Mouse (Mus musculus) forebrain, embryonic 15.5 days (tissue): ENCODE measurements around the gene Pphln1. TPM values are rescaled to one million over a fixed set of nuclear protein-coding genes. Genes with fewer than 3 reads are reported as not detected.

Experiments used
- ATAC-seq: fragments of 200-750 bp; cut with Nextera tagmentation; replicated peaks from 2 replicates; pipeline ENCODE4 v1.8.0; 2017; ENCODE audit warnings: mild to moderate bottlenecking, moderate TSS enrichment, moderate library complexity
- H3K27ac ChIP-seq: fragments of 300-500 bp; sonication (generic); replicated peaks from 2 replicates; pipeline ENCODE4 v1.5.1; 2015; ENCODE audit warnings: mild to moderate bottlenecking, inconsistent platforms
- H3K27me3 ChIP-seq: fragments of 300-500 bp; sonication (generic); 2 replicates; pipeline ENCODE4 v1.6.1; 2015; ENCODE audit warnings: inconsistent platforms
- H3K36me3 ChIP-seq: fragments of 300-500 bp; sonication (generic); 2 replicates; pipeline ENCODE4 v1.6.1; 2015; ENCODE audit warnings: mild to moderate bottlenecking, inconsistent platforms
- H3K4me1 ChIP-seq: fragments of 300-500 bp; sonication (generic); 2 replicates; pipeline ENCODE4 v1.6.1; 2015; ENCODE audit warnings: inconsistent platforms
- H3K4me2 ChIP-seq: fragments of 300-500 bp; sonication (generic); replicated peaks from 2 replicates; pipeline ENCODE4 v1.6.1; 2015; ENCODE audit warnings: mild to moderate bottlenecking, inconsistent platforms
- H3K4me3 ChIP-seq: fragments of 300-500 bp; sonication (generic); 2 replicates; pipeline ENCODE4 v1.5.1; 2015; ENCODE audit warnings: mild to moderate bottlenecking, inconsistent platforms
- H3K9ac ChIP-seq: fragments of 300-500 bp; sonication (generic); replicated peaks from 2 replicates; pipeline ENCODE4 v1.6.1; 2015; ENCODE audit warnings: mild to moderate bottlenecking, inconsistent platforms
- H3K9me3 ChIP-seq: fragments of 300-500 bp; sonication (generic); 2 replicates; pipeline ENCODE4 v1.6.1; 2016; ENCODE audit warnings: inconsistent platforms
- WGBS: fragments of 180-500 bp; shearing (Covaris S2); methylation state at CpG from one replicate; pipeline ENCODE4 v1.1.7; 2015; ENCODE audit warnings: mixed read lengths; 5-methylcytosine and 5-hydroxymethylcytosine counted together
- polyA plus RNA-seq: library from polyadenylated mRNA; unstranded; fragments of >200 nt; fragmentation: Nextera tagmentation; extraction: Ambion mirVana; gene quantifications from 2 replicates; pipeline ENCODE4 v1.2.1, GENCODE M21; 2015

Pphln1 gene
- polyA plus RNA-seq, 1 experiment from 2014 or later = 49.5 TPM

DNA sequence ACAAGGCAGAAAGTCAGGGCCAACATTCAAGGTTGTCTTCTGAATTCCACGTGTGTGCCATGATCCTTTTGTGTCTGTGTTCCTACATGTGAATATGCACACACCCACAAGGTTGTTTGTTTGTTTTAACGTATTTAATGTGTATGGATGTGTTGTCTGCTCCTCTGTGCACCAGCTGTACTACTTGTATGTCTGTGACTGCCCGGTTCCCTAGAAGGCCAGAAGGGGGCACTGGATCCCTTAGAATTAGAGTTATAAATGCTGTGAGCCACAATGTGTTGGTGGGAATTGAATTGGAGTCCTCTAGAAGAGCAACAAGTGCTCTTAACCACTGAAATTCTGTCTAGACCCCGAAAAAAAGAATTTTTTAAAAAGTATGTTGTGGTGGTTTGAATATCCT lies 44.1 kb downstream of the Pphln1 start:
- peaks cover 29% of the 10 kb centered on the region for H3K36me3 ChIP-seq
- ATAC-seq = no peak
- WGBS = 92% methylated on average over 4 of the region's 4 CpGs
- H3K4me2 ChIP-seq = no peak overlapping the region
- no peak overlapping the region for H3K9ac ChIP-seq
- H3K27ac ChIP-seq = no peak overlapping the region
- H3K4me1 ChIP-seq = no peaks in the 10 kb centered on the region
- no peaks in the 10 kb centered on the region for H3K9me3 ChIP-seq
- no peaks in the 10 kb centered on the region for H3K27me3 ChIP-seq
- no peak overlapping the region for H3K4me3 ChIP-seq

DNA sequence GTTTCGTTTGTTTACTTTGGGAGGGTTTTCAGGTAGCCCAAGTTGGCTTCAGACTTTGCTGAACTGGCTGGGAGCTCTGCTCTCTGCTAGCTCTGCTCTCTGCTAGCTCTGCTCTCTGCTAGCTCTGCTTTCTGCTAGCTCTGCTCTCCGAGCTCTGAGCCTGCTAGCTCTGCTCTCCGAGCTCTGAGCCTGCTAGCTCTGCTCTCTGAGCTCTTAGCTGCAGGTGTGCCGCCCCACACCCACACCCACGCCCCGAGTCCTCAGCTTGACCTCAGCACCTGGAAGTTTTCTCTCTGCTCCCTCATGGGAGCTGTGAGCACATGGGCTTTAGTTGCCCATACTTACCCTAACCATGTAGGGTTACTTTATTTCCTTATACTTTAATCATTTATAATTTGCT lies 45.5 kb downstream of the Pphln1 start:
- no peak overlapping the region for H3K27ac ChIP-seq
- H3K4me1 ChIP-seq = no peaks in the 10 kb centered on the region
- no peak overlapping the region for H3K9ac ChIP-seq
- 91% methylated on average over 6 of the region's 6 CpGs for WGBS
- H3K4me2 ChIP-seq = no peak overlapping the region
- H3K4me3 ChIP-seq = no peak overlapping the region
- no peaks in the 10 kb centered on the region for H3K9me3 ChIP-seq
- no peaks in the 10 kb centered on the region for H3K27me3 ChIP-seq
- peaks cover 29% of the 10 kb centered on the region for H3K36me3 ChIP-seq
- no peak for ATAC-seq

DNA sequence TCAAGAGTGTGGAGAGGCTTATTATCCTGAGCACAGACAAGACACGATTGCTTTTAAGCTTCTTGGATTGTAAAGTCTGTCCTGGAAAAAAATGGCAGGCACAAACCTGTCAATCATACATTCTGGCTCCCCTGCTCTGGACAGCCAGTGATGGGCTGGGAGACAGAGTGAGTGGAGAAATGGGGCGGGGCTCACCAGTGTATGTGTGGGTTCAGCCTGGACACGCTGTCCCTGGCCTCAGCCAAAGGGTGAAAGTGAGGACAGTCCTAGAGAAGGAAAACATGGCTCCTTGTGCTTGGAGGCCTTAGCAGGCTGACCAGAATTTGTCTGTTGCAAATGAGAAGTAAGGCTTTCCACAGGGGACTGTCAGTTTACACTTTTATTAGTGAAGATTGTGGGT lies 50.7 kb downstream of the Pphln1 start:
- no peak for ATAC-seq
- H3K27me3 ChIP-seq = no peaks in the 10 kb centered on the region
- no peaks in the 10 kb centered on the region for H3K9me3 ChIP-seq
- no peak overlapping the region for H3K9ac ChIP-seq
- no peak overlapping the region for H3K4me3 ChIP-seq
- H3K36me3 ChIP-seq = 0 out of 2 replicates have a peak, but pooled peaks cover 3% of the 10 kb centered on the region
- H3K4me2 ChIP-seq = no peak overlapping the region
- 82% methylated on average over 3 of the region's 3 CpGs for WGBS
- H3K4me1 ChIP-seq = no peaks in the 10 kb centered on the region
- no peak overlapping the region for H3K27ac ChIP-seq

DNA sequence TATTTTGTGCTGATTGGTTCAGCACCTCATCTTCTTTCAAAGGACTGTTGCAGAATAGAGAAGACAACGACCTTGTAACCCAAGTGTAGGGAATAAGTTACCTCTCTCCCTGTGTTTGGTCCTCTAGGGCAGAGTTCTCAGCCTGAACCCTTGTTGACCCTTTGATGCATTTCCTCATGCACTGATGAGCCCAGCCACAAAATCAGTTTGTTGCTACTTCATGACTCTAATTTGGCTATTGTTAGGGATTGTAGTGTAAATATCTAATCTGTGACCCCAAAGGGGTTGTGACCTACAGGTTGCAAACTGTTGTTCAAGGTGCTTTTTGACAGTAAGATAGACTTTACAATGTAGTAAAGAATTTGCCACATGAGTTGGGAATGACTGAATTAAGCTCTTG lies 55.1 kb downstream of the Pphln1 start:
- Histone ChIP-seq H3K4me3 (no peak overlapping the region), H3K36me3 (no peaks in the 10 kb centered on the region), H3K27me3 (no peaks in the 10 kb centered on the region), H3K4me2 (no peak overlapping the region), H3K4me1 (no peaks in the 10 kb centered on the region), H3K27ac (no peak overlapping the region), H3K9me3 (no peaks in the 10 kb centered on the region), H3K9ac (no peak overlapping the region)
- 84% methylated on average over 1 of the region's 1 CpGs for WGBS
- ATAC-seq = no peak

DNA sequence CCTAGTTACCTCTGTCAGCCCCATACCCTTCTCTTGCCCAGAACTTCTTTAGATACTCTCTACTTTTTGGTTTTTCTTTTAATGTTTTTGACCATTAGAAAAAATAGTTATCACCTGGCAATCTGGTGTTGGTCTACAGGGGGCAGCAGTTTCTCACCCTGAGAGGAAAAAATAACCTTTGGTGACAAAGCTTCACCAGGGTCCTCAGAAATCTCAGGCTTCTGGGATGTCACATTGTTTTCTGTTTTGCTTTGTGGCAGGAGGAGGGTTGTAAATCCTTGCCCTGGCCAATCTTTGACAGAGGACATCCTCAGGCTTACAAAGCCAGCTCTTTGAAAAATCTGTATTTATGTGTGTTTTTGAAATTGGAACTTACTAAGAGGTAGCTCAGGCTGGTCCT lies 57.9 kb downstream of the Pphln1 start:
- Histone ChIP-seq H3K4me1 (no peaks in the 10 kb centered on the region), H3K4me3 (no peak overlapping the region), H3K9me3 (no peaks in the 10 kb centered on the region), H3K36me3 (no peaks in the 10 kb centered on the region), H3K27me3 (no peaks in the 10 kb centered on the region), H3K9ac (no peak overlapping the region), H3K4me2 (no peak overlapping the region), H3K27ac (no peak overlapping the region)
- no peak for ATAC-seq

DNA sequence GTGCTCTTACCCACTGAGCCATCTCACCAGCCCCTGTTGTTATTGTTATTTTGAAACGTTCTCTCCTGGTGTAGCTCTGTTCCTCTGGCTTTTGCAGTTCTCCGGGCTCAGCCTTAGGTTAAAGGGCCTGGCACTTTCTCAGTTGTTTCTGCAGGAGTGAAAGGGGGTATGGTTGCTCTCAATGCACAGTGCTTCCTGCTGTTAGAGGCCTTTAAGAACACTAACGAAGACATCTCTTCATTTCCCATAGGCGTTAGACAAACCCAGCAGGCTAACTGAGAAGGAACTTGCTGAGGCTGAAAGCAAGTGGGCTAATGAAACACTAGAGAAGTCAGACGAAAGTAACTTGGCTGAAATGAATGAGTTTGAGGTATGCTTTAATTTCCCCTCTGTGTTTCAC lies 61.3 kb downstream of the Pphln1 start:
- no peak overlapping the region for H3K9ac ChIP-seq
- no peaks in the 10 kb centered on the region for H3K27me3 ChIP-seq
- ATAC-seq = no peak
- no peak overlapping the region for H3K4me2 ChIP-seq
- no peaks in the 10 kb centered on the region for H3K9me3 ChIP-seq
- H3K4me3 ChIP-seq = no peak overlapping the region
- H3K27ac ChIP-seq = no peak overlapping the region
- H3K36me3 ChIP-seq = no peaks in the 10 kb centered on the region
- no peaks in the 10 kb centered on the region for H3K4me1 ChIP-seq
- 29% methylated on average over 5 of the region's 5 CpGs for WGBS

DNA sequence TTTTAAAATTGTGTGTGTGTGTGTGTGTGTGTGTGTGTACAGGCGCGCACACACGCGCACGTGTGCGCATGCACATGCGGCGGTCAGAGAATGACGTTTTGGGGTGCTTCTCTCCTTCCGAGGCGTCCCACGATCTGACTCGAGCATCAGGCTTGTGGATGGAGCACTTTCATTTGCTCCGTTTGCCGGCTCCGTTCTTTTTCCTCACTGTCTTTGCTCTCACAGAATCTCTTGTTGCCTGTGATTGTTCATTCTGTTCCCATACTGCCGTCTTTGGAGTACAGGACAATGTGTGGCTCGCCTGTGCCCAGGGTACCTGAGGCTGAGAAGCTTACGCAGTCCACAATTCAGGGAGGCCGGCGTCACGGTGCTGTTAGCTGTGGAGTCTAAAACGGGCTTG lies 62.9 kb downstream of the Pphln1 start:
- Histone ChIP-seq H3K9me3 (no peaks in the 10 kb centered on the region), H3K4me2 (no peak overlapping the region), H3K27ac (no peak overlapping the region), H3K4me3 (no peak overlapping the region), H3K9ac (no peak overlapping the region), H3K27me3 (no peaks in the 10 kb centered on the region), H3K36me3 (peaks cover 11% of the 10 kb centered on the region; the same call in 1 of the 2 replicates), H3K4me1 (no peaks in the 10 kb centered on the region)
- ATAC-seq = no peak
- WGBS = 93% methylated on average over 23 of the region's 23 CpGs

DNA sequence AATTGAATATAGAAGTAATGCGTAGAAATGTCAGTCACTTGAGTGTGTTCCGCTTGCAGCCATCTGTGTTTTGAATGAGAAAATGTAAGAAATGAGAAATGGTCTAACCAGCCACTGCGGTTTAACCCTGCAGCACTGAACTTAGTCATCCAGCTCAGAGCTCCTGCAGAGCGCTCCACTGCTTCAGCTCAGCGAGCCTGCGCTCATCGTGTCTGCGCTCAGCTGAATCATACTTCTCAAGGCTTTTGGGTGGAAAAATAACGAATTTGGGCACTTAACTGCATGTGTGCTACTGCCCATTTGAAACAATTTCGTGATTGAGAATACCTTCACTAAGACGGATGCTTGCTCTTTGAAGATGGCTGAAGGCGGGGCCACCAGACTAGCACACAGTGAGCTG lies 73.5 kb downstream of the Pphln1 start:
- no peak for ATAC-seq
- H3K27ac ChIP-seq = no peak overlapping the region
- H3K4me3 ChIP-seq = no peak overlapping the region
- no peaks in the 10 kb centered on the region for H3K36me3 ChIP-seq
- no peak overlapping the region for H3K9ac ChIP-seq
- 24% methylated on average over 12 of the region's 12 CpGs for WGBS
- H3K4me2 ChIP-seq = no peak overlapping the region
- H3K4me1 ChIP-seq = peaks cover 13% of the 10 kb centered on the region
- no peaks in the 10 kb centered on the region for H3K9me3 ChIP-seq
- no peaks in the 10 kb centered on the region for H3K27me3 ChIP-seq

DNA sequence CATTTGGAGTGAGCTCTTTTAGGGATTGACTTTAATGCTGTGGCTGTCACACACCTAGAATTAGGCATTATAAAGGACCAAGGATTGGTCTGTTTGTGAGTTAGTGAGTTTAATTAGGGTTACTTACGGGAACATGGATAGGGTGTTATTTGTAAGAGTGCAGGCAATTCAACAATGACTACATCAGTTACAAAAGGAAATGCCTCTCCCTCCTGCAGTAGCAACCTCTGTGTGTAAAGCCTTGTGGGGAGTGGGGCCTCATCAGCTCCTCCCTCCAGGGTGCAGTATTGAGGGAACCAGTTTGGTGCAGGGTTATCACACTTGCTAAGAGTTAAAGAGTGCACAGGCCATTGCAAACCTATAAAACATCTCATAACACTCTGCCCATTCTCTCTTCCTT lies 73.9 kb downstream of the Pphln1 start:
- H3K4me1 ChIP-seq = peaks cover 13% of the 10 kb centered on the region
- H3K36me3 ChIP-seq = no peaks in the 10 kb centered on the region
- H3K4me2 ChIP-seq = no peak overlapping the region
- H3K4me3 ChIP-seq = no peak overlapping the region
- ATAC-seq = no peak
- H3K9me3 ChIP-seq = no peaks in the 10 kb centered on the region
- WGBS = 21% methylated on average over 1 of the region's 1 CpGs
- no peak overlapping the region for H3K9ac ChIP-seq
- H3K27me3 ChIP-seq = no peaks in the 10 kb centered on the region
- H3K27ac ChIP-seq = no peak overlapping the region

DNA sequence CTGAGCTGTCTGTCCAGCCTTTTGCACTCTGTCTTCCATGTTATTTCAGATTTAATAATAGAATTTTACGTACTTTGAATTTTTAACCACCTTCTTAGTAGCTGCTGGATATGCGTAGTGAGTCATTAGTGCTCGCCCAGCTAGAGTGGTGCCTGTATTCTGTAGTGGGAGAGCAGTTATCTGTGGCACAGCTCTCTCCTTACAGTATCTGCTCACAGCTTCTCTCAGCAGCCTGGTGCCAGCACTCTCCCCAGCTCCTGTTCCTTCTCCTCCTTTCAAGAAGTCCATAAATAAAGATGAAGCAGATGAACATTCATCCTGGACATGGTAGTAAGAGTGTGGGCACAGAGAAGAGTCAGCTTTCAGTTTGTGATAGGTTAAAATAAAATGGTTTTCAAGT lies 76.1 kb downstream of the Pphln1 start:
- Histone ChIP-seq H3K9ac (no peak overlapping the region), H3K4me1 (peaks cover 25% of the 10 kb centered on the region), H3K4me2 (no peak overlapping the region), H3K9me3 (no peaks in the 10 kb centered on the region), H3K4me3 (no peak overlapping the region), H3K27ac (no peak overlapping the region), H3K36me3 (no peaks in the 10 kb centered on the region), H3K27me3 (no peaks in the 10 kb centered on the region)
- WGBS = 91% methylated on average over 3 of the region's 3 CpGs
- ATAC-seq = no peak

DNA sequence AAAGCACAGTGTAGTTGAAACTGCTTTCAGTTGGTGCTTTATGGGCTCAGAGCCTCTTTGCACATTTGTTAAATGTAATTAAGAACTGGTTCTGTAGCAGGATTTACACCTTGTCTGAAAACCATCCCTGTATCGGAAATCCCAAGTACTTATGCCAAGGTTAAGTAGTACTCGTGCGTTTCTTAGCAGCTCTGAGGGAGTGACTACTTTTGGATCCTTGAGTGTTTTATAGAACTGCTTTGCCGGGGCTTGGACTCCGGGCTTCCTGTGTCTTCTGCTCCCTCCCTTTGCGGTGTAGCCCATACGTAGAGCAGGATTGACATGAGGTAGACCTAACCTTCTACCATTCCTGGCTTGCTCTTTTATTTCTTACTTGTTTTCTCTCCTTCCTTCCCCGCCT lies 77.5 kb downstream of the Pphln1 start:
- Histone ChIP-seq H3K9ac (no peak overlapping the region), H3K27me3 (no peaks in the 10 kb centered on the region), H3K27ac (no peak overlapping the region), H3K36me3 (no peaks in the 10 kb centered on the region), H3K4me3 (no peak overlapping the region), H3K4me2 (no peak overlapping the region), H3K4me1 (peaks cover 29% of the 10 kb centered on the region), H3K9me3 (no peaks in the 10 kb centered on the region)
- ATAC-seq = no peak
- 84% methylated on average over 8 of the region's 8 CpGs for WGBS

DNA sequence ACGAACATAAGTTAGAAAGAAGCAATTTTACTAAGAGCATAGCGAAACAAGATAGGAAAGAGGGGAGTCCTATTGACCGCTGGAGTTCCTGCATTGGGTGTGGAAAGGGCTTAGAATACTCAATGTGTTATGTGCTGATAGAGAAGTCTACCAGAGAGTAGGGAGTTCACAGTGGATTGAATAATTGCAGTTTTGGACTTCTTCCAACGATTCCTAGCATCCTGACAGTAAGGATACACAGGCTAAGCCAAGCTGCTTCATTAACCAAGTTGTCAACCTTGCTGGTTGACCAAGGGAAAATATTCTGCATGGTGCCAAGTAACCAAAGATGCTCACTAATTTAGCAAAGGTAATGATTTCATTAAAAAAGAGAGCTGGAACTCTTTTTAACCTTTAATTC lies 79.6 kb downstream of the Pphln1 start:
- no peak overlapping the region for H3K4me2 ChIP-seq
- H3K27me3 ChIP-seq = no peaks in the 10 kb centered on the region
- no peaks in the 10 kb centered on the region for H3K9me3 ChIP-seq
- H3K4me1 ChIP-seq = peaks cover 16% of the 10 kb centered on the region
- 81% methylated on average over 4 of the region's 4 CpGs for WGBS
- no peaks in the 10 kb centered on the region for H3K36me3 ChIP-seq
- no peak for ATAC-seq
- no peak overlapping the region for H3K27ac ChIP-seq
- H3K9ac ChIP-seq = no peak overlapping the region
- H3K4me3 ChIP-seq = no peak overlapping the region

DNA sequence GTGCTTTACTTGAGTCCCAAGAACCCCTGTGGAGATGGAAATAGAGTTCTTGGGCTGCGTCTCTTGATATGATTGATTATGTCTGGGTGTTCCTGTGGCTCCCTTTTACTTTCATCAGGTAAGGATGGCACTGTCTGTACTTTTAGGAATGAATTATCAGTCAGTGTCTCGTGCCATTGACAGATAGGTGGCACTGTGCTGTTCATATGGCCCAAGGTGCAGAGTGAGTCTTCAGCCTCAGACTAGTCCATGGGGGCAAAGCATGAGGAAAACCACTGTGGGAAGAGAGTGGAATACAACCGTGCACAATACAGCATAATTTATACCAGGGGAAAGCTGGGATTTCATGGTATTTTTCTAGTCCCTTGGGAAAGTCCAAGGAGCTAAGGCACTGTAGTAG lies 80.5 kb downstream of the Pphln1 start:
- Histone ChIP-seq H3K4me3 (no peak overlapping the region), H3K4me1 (peaks cover 16% of the 10 kb centered on the region), H3K27ac (no peak overlapping the region; the same call in 1 of the 2 replicates), H3K36me3 (no peaks in the 10 kb centered on the region), H3K27me3 (no peaks in the 10 kb centered on the region), H3K9me3 (no peaks in the 10 kb centered on the region), H3K4me2 (no peak overlapping the region), H3K9ac (no peak overlapping the region)
- ATAC-seq = no peak
- 80% methylated on average over 3 of the region's 3 CpGs for WGBS
